Mouse (Mus musculus) limb, embryonic 15.5 days (tissue): ENCODE data around the gene Ms4a15. TPM values are rescaled to one million over a fixed set of nuclear protein-coding genes. Genes with fewer than 3 reads are reported as not detected.

Source experiments
- ATAC-seq: fragments of 200-750 bp; cut with Nextera tagmentation; 2 replicates; pipeline ENCODE4 v1.8.0; 2017; ENCODE audit warnings: low read depth, moderate TSS enrichment; ENCODE audit not compliant: insufficient number of reproducible peaks, low FRiP score, low TSS enrichment
- H3K27ac ChIP-seq: fragments of 300-500 bp; sonication (generic); 2 replicates; pipeline ENCODE4 v1.5.1; 2015; ENCODE audit warnings: moderate library complexity, mild to moderate bottlenecking, inconsistent platforms
- H3K27me3 ChIP-seq: fragments of 300-500 bp; sonication (generic); 2 replicates; pipeline ENCODE4 v1.6.1; 2015; ENCODE audit warnings: inconsistent platforms
- H3K36me3 ChIP-seq: fragments of 300-500 bp; sonication (generic); 2 replicates; pipeline ENCODE4 v1.6.1; 2015; ENCODE audit warnings: inconsistent platforms
- H3K4me1 ChIP-seq: fragments of 300-500 bp; sonication (generic); 2 replicates; pipeline ENCODE4 v1.6.1; 2015; ENCODE audit warnings: inconsistent platforms
- H3K4me2 ChIP-seq: fragments of 300-500 bp; sonication (generic); 2 replicates; pipeline ENCODE4 v1.6.1; 2015; ENCODE audit warnings: mild to moderate bottlenecking, inconsistent platforms
- H3K4me3 ChIP-seq: fragments of 300-500 bp; sonication (generic); 2 replicates; pipeline ENCODE4 v1.5.1; 2015; ENCODE audit warnings: mild to moderate bottlenecking, inconsistent platforms
- H3K9ac ChIP-seq: fragments of 300-500 bp; sonication (generic); 2 replicates; pipeline ENCODE4 v1.6.1; 2015; ENCODE audit warnings: inconsistent platforms
- H3K9me3 ChIP-seq: fragments of 300-500 bp; sonication (generic); 2 replicates; pipeline ENCODE4 v1.6.1; 2016; ENCODE audit warnings: inconsistent platforms
- WGBS: fragments of 180-500 bp; shearing (Covaris S2); methylation state at CpG from one replicate; pipeline ENCODE4 v1.1.7; 2015; 5-methylcytosine and 5-hydroxymethylcytosine counted together
- polyA plus RNA-seq: library from polyadenylated mRNA; unstranded; fragments of >200 nt; fragmentation: Nextera tagmentation; extraction: Ambion mirVana; gene quantifications from 2 replicates; pipeline ENCODE4 v1.2.1, GENCODE M21; 2015

The Ms4a15 gene
- polyA plus RNA-seq, 1 experiment from 2014 or later: not detected

GRCm38 (mm10) chr19:10980210-10980609, 12.8 kb downstream of the Ms4a15 start:
- H3K4me2 ChIP-seq: no peak overlapping the region
- no peaks in the 10 kb centered on the region for H3K9me3 ChIP-seq
- no peaks in the 10 kb centered on the region for H3K36me3 ChIP-seq
- peaks cover 7% of the 10 kb centered on the region for H3K4me1 ChIP-seq
- WGBS: 77% methylated on average over 5 of the region's 5 CpGs
- H3K27me3 ChIP-seq: no peaks in the 10 kb centered on the region
- no peak overlapping the region for H3K27ac ChIP-seq
- no peak overlapping the region for H3K4me3 ChIP-seq
- no peak overlapping the region for H3K9ac ChIP-seq
- ATAC-seq: no peak

- H3K36me3 ChIP-seq: no peaks in the 10 kb centered on the region
- H3K4me3 ChIP-seq: no peak overlapping the region
- no peak overlapping the region for H3K4me2 ChIP-seq
- H3K27me3 ChIP-seq: no peaks in the 10 kb centered on the region
- no peak overlapping the region for H3K9ac ChIP-seq
- H3K27ac ChIP-seq: no peak overlapping the region
- ATAC-seq: no peak
- 12% methylated on average over 18 of the region's 18 CpGs for WGBS
- H3K9me3 ChIP-seq: no peaks in the 10 kb centered on the region
- H3K4me1 ChIP-seq: peaks cover 7% of the 10 kb centered on the region
Measured at GRCm38 (mm10) chr19:10979184-10980168, 13.6 kb downstream of the Ms4a15 start.

GRCm38 (mm10) chr19:10976318-10976717, 16.7 kb downstream of the Ms4a15 start:
- Histone ChIP-seq H3K4me1 (peaks cover 7% of the 10 kb centered on the region), H3K4me3 (no peak overlapping the region), H3K9me3 (no peaks in the 10 kb centered on the region), H3K36me3 (no peaks in the 10 kb centered on the region), H3K9ac (no peak overlapping the region), H3K27me3 (no peaks in the 10 kb centered on the region), H3K4me2 (no peak overlapping the region), H3K27ac (no peak overlapping the region)
- WGBS: 42% methylated on average over 4 of the region's 4 CpGs
- no peak for ATAC-seq

- Histone ChIP-seq H3K9ac (no peak overlapping the region), H3K27ac (no peak overlapping the region), H3K4me3 (no peak overlapping the region), H3K9me3 (no peaks in the 10 kb centered on the region), H3K27me3 (no peaks in the 10 kb centered on the region), H3K4me1 (peaks cover 7% of the 10 kb centered on the region), H3K4me2 (no peak overlapping the region), H3K36me3 (no peaks in the 10 kb centered on the region)
- ATAC-seq: no peak
- WGBS: 83% methylated on average over 2 of the region's 2 CpGs
Measured at GRCm38 (mm10) chr19:10975187-10975586, 17.9 kb downstream of the Ms4a15 start.

- ATAC-seq: 0 out of 2 replicates have a peak, but pooled peaks have one; percentile 49
- H3K36me3 ChIP-seq: no peaks in the 10 kb centered on the region
- H3K27ac ChIP-seq: no peak within 1 kb of the TSS
- 32% methylated on average over 4 of the region's 4 CpGs for WGBS
- H3K4me1 ChIP-seq: peaks cover under 1% of the 10 kb centered on the region
- H3K9ac ChIP-seq: no peak within 1 kb of the TSS
- no peak within 1 kb of the TSS for H3K4me2 ChIP-seq
- H3K27me3 ChIP-seq: no peaks in the 10 kb centered on the region
- H3K9me3 ChIP-seq: no peaks in the 10 kb centered on the region
- H3K4me3 ChIP-seq: no peak within 1 kb of the TSS
Measured at GRCm38 (mm10) chr19:10974238-10974865, 18.7 kb downstream of the Ms4a15 start, which contains the start of gene Ms4a10. Gene Ms4a10 (minus strand): TSS chr19:10974670.

- Histone ChIP-seq H3K4me1 (no peaks in the 10 kb centered on the region), H3K4me3 (no peak overlapping the region), H3K9me3 (no peaks in the 10 kb centered on the region), H3K9ac (no peak overlapping the region), H3K36me3 (no peaks in the 10 kb centered on the region), H3K27me3 (no peaks in the 10 kb centered on the region), H3K27ac (no peak overlapping the region), H3K4me2 (no peak overlapping the region)
- 32% methylated on average over 2 of the region's 2 CpGs for WGBS
- ATAC-seq: no peak
Measured at GRCm38 (mm10) chr19:10973187-10973586, 19.9 kb downstream of the Ms4a15 start.

- no peaks in the 10 kb centered on the region for H3K36me3 ChIP-seq
- 63% methylated on average over 3 of the region's 3 CpGs for WGBS
- H3K4me3 ChIP-seq: no peak overlapping the region
- no peak overlapping the region for H3K9ac ChIP-seq
- ATAC-seq: no peak
- no peaks in the 10 kb centered on the region for H3K9me3 ChIP-seq
- no peak overlapping the region for H3K4me2 ChIP-seq
- H3K27ac ChIP-seq: no peak overlapping the region
- H3K4me1 ChIP-seq: no peaks in the 10 kb centered on the region
- H3K27me3 ChIP-seq: no peaks in the 10 kb centered on the region
Measured at GRCm38 (mm10) chr19:10972660-10973059, 20.4 kb downstream of the Ms4a15 start.

- Histone ChIP-seq H3K9me3 (no peaks in the 10 kb centered on the region), H3K9ac (no peak overlapping the region), H3K4me2 (no peak overlapping the region), H3K4me3 (no peak overlapping the region), H3K36me3 (no peaks in the 10 kb centered on the region), H3K27ac (no peak overlapping the region), H3K4me1 (no peaks in the 10 kb centered on the region), H3K27me3 (no peaks in the 10 kb centered on the region)
- whole genome bisulfite sequencing: 79% methylated on average over 3 of the region's 3 CpGs
- no peak for ATAC-seq
Measured at GRCm38 (mm10) chr19:10970457-10970856, 22.6 kb downstream of the Ms4a15 start.

- H3K36me3 ChIP-seq: no peaks in the 10 kb centered on the region
- H3K4me2 ChIP-seq: no peak overlapping the region
- no peaks in the 10 kb centered on the region for H3K27me3 ChIP-seq
- no peaks in the 10 kb centered on the region for H3K9me3 ChIP-seq
- 89% methylated on average over 7 of the region's 7 CpGs for WGBS
- no peak overlapping the region for H3K27ac ChIP-seq
- H3K9ac ChIP-seq: no peak overlapping the region
- no peak for ATAC-seq
- H3K4me1 ChIP-seq: no peaks in the 10 kb centered on the region
- no peak overlapping the region for H3K4me3 ChIP-seq
Measured at GRCm38 (mm10) chr19:10968578-10968977, 24.5 kb downstream of the Ms4a15 start.

- no peak overlapping the region for H3K9ac ChIP-seq
- H3K4me2 ChIP-seq: no peak overlapping the region
- H3K4me1 ChIP-seq: no peaks in the 10 kb centered on the region
- peaks cover 3% of the 10 kb centered on the region; the same call in 1 of the 2 replicates for H3K27me3 ChIP-seq
- 88% methylated on average over 7 of the region's 7 CpGs for WGBS
- H3K9me3 ChIP-seq: no peaks in the 10 kb centered on the region
- no peak for ATAC-seq
- H3K36me3 ChIP-seq: no peaks in the 10 kb centered on the region
- no peak overlapping the region for H3K27ac ChIP-seq
- no peak overlapping the region for H3K4me3 ChIP-seq
Measured at GRCm38 (mm10) chr19:10965721-10966120, 27.3 kb downstream of the Ms4a15 start.

- no peak overlapping the region for H3K27ac ChIP-seq
- no peak for ATAC-seq
- no peaks in the 10 kb centered on the region for H3K9me3 ChIP-seq
- 0 out of 2 replicates have a peak overlapping the region, but pooled peaks have one; percentile 17 for H3K4me2 ChIP-seq
- no peak overlapping the region for H3K9ac ChIP-seq
- H3K36me3 ChIP-seq: no peaks in the 10 kb centered on the region
- peaks cover 12% of the 10 kb centered on the region for H3K27me3 ChIP-seq
- no peak overlapping the region for H3K4me3 ChIP-seq
- H3K4me1 ChIP-seq: peaks cover 6% of the 10 kb centered on the region; the same call in 1 of the 2 replicates
- WGBS: 39% methylated on average over 12 of the region's 12 CpGs
Measured at GRCm38 (mm10) chr19:10959978-10960346, 33.1 kb downstream of the Ms4a15 start.
